Mouse (Mus musculus): ENCODE data around the gene 2210011C24Rik. TPM values are rescaled to one million over a fixed set of nuclear protein-coding genes. Genes with fewer than 3 reads are reported as not detected.

The 2210011C24Rik gene
- total and polyA plus RNA-seq, 2 experiments from 2014 or later = 1.2 TPM; not detected in 1

GRCm38 (mm10) chr8:83982449-83982848 lies 29.5 kb downstream of the 2210011C24Rik start:
- Histone ChIP-seq H3K9me3 (ENCODE audit: low read length) (no peaks in the 10 kb centered on the region), H3K4me2 (ENCODE audit: low read depth) (no peak overlapping the region), H3K27ac (ENCODE audit: low read depth, low read length) (no peak overlapping the region), H3K27me3 (ENCODE audit: insufficient read depth, low read length) (no peaks in the 10 kb centered on the region), H3K9ac (no peak overlapping the region), H3K4me3 (ENCODE audit: low read depth, low read length) (no peak overlapping the region), H3K4me1 (ENCODE audit: insufficient read depth) (0 out of 2 replicates have a peak, but pooled peaks cover 5% of the 10 kb centered on the region), H3K36me3 (ENCODE audit: insufficient read depth) (peaks cover 66% of the 10 kb centered on the region)
- WGBS = 92% methylated on average over 4 of the region's 4 CpGs
- no peak for TF ChIP-seq CTCF (IDR thresholded peaks at IDR 0.05; ENCODE audit: low read depth)
- no peak for DNase-seq
- ATAC-seq = no peak

GRCm38 (mm10) chr8:83981533-83981932 lies 30.4 kb downstream of the 2210011C24Rik start:
- no peak for TF ChIP-seq CTCF (IDR thresholded peaks at IDR 0.05; ENCODE audit: low read depth)
- Histone ChIP-seq H3K27ac (ENCODE audit: low read depth, low read length) (no peak overlapping the region), H3K9ac (no peak overlapping the region), H3K4me2 (ENCODE audit: low read depth) (no peak overlapping the region), H3K4me3 (ENCODE audit: low read depth, low read length) (no peak overlapping the region), H3K27me3 (ENCODE audit: insufficient read depth, low read length) (no peaks in the 10 kb centered on the region), H3K4me1 (ENCODE audit: insufficient read depth) (0 out of 2 replicates have a peak, but pooled peaks cover 5% of the 10 kb centered on the region), H3K36me3 (ENCODE audit: insufficient read depth) (peaks cover 56% of the 10 kb centered on the region), H3K9me3 (ENCODE audit: low read length) (no peaks in the 10 kb centered on the region)
- ATAC-seq (no peak), DNase-seq (no peak)
- 93% methylated on average over 7 of the region's 7 CpGs for WGBS

- H3K27ac ChIP-seq (ENCODE audit: low read depth, low read length) = no peak overlapping the region
- 70% methylated on average over 8 of the region's 8 CpGs for WGBS
- no peak overlapping the region for H3K4me2 ChIP-seq (ENCODE audit: low read depth)
- 0 out of 2 replicates have a peak, but pooled peaks cover 5% of the 10 kb centered on the region for H3K4me1 ChIP-seq (ENCODE audit: insufficient read depth)
- ATAC-seq (0 out of 2 replicates have a peak, but pooled peaks have one; percentile 20), DNase-seq (no peak)
- no peaks in the 10 kb centered on the region for H3K27me3 ChIP-seq (ENCODE audit: insufficient read depth, low read length)
- TF ChIP-seq CTCF (IDR thresholded peaks at IDR 0.05; ENCODE audit: low read depth) = no peak
- H3K4me3 ChIP-seq (ENCODE audit: low read depth, low read length) = no peak overlapping the region
- H3K9me3 ChIP-seq (ENCODE audit: low read length) = no peaks in the 10 kb centered on the region
- no peak overlapping the region for H3K9ac ChIP-seq
- H3K36me3 ChIP-seq (ENCODE audit: insufficient read depth) = peaks cover 50% of the 10 kb centered on the region
Observed at GRCm38 (mm10) chr8:83980845-83981244, 31.1 kb downstream of the 2210011C24Rik start.

- DNase-seq = no peak
- TF ChIP-seq CTCF (IDR thresholded peaks at IDR 0.05; ENCODE audit: low read depth) = no peak
- no peak overlapping the region for H3K27ac ChIP-seq (ENCODE audit: low read depth, low read length)
Observed at GRCm38 (mm10) chr8:83980250-83980649, 31.7 kb downstream of the 2210011C24Rik start.

GRCm38 (mm10) chr8:83978200-83978599 lies 33.8 kb downstream of the 2210011C24Rik start:
- TF ChIP-seq CTCF (IDR thresholded peaks at IDR 0.05; ENCODE audit: low read depth) = no peak
- peaks cover 10% of the 10 kb centered on the region for H3K4me1 ChIP-seq (ENCODE audit: insufficient read depth)
- WGBS = 63% methylated on average over 9 of the region's 9 CpGs
- H3K9ac ChIP-seq = no peak overlapping the region
- no peaks in the 10 kb centered on the region for H3K27me3 ChIP-seq (ENCODE audit: insufficient read depth, low read length)
- ATAC-seq (no peak), DNase-seq (no peak)
- no peak overlapping the region for H3K4me2 ChIP-seq (ENCODE audit: low read depth)
- H3K4me3 ChIP-seq (ENCODE audit: low read depth, low read length) = no peak overlapping the region
- no peak overlapping the region for H3K27ac ChIP-seq (ENCODE audit: low read depth, low read length)
- no peaks in the 10 kb centered on the region for H3K9me3 ChIP-seq (ENCODE audit: low read length)
- peaks cover 26% of the 10 kb centered on the region for H3K36me3 ChIP-seq (ENCODE audit: insufficient read depth)

More at GRCm38 (mm10) chr8:83980250-83980649, 31.7 kb downstream of the 2210011C24Rik start:
- ATAC-seq = no peak
- Histone ChIP-seq H3K4me1 (ENCODE audit: insufficient read depth) (0 out of 2 replicates have a peak, but pooled peaks cover 5% of the 10 kb centered on the region), H3K27me3 (ENCODE audit: insufficient read depth, low read length) (no peaks in the 10 kb centered on the region), H3K9me3 (ENCODE audit: low read length) (no peaks in the 10 kb centered on the region), H3K4me3 (ENCODE audit: low read depth, low read length) (no peak overlapping the region), H3K9ac (no peak overlapping the region), H3K4me2 (ENCODE audit: low read depth) (no peak overlapping the region), H3K36me3 (ENCODE audit: insufficient read depth) (peaks cover 44% of the 10 kb centered on the region)
- WGBS = 96% methylated on average over 1 of the region's 1 CpGs

- H3K27me3 ChIP-seq (ENCODE audit: insufficient read depth, low read length) = no peaks in the 10 kb centered on the region
- H3K4me3 ChIP-seq (ENCODE audit: low read depth, low read length) = no peak overlapping the region
- peaks cover 10% of the 10 kb centered on the region for H3K4me1 ChIP-seq (ENCODE audit: insufficient read depth)
- no peak for TF ChIP-seq CTCF (IDR thresholded peaks at IDR 0.05; ENCODE audit: low read depth)
- H3K9ac ChIP-seq = no peak overlapping the region
- H3K36me3 ChIP-seq (ENCODE audit: insufficient read depth) = peaks cover 21% of the 10 kb centered on the region
- WGBS = 50% methylated on average over 6 of the region's 6 CpGs
- DNase-seq = no peak
- H3K27ac ChIP-seq (ENCODE audit: low read depth, low read length) = no peak overlapping the region; the same call in 1 of the 2 replicates
- no peaks in the 10 kb centered on the region for H3K9me3 ChIP-seq (ENCODE audit: low read length)
- no peak overlapping the region for H3K4me2 ChIP-seq (ENCODE audit: low read depth)
- ATAC-seq = no peak
Observed at GRCm38 (mm10) chr8:83977646-83978045, 34.3 kb downstream of the 2210011C24Rik start.

- peaks cover 13% of the 10 kb centered on the region for H3K4me1 ChIP-seq (ENCODE audit: insufficient read depth)
- no peaks in the 10 kb centered on the region for H3K27me3 ChIP-seq (ENCODE audit: insufficient read depth, low read length)
- no peak overlapping the region for H3K4me2 ChIP-seq (ENCODE audit: low read depth)
- no peaks in the 10 kb centered on the region for H3K9me3 ChIP-seq (ENCODE audit: low read length)
- no peak overlapping the region for H3K9ac ChIP-seq
- H3K4me3 ChIP-seq (ENCODE audit: low read depth, low read length) = no peak overlapping the region
- 0 out of 2 replicates have a peak, but pooled peaks have one; percentile 16 for TF ChIP-seq CTCF (IDR thresholded peaks at IDR 0.05; ENCODE audit: low read depth)
- DNase-seq = no peak
- H3K27ac ChIP-seq (ENCODE audit: low read depth, low read length) = no peak overlapping the region
- peaks cover 13% of the 10 kb centered on the region for H3K36me3 ChIP-seq (ENCODE audit: insufficient read depth)
- ATAC-seq = no peak
- 87% methylated on average over 5 of the region's 5 CpGs for WGBS
Observed at GRCm38 (mm10) chr8:83976779-83977350, 35.1 kb downstream of the 2210011C24Rik start.
